Mouse (Mus musculus): ENCODE results near the gene Pcca.

DNA sequence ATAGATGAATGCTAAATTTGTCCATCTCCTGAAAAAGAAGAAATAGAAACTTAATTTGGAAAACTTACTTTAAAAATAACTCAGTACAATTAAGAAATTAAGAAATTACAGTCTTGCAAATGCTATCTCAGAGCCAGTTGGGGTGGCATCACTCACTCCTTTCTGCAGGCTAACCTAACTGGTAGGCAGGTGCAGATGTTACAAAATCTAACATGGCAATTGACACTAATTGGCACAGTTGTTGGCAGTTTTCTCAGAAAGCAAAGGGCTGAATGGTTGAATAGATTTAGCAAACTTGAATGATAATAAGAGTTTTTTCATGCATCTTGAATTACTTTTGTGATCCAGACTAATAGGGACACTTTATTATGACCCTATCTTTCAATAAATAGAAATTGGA lies 226.7 kb downstream of the Pcca start:
- TF ChIP-seq HCFC1 (IDR thresholded peaks at IDR 0.05; ENCODE audit: borderline replicate concordance, insufficient read depth, low read length), result no peak
- no peak for TF ChIP-seq ZNF384 (IDR thresholded peaks at IDR 0.05; ENCODE audit: low read depth, low read length)
- TF ChIP-seq MAFK (IDR thresholded peaks at IDR 0.05; ENCODE audit: insufficient read depth, low read depth, low read length), result no peak
- TF ChIP-seq CHD2 (IDR thresholded peaks at IDR 0.05; ENCODE audit: low read depth, low read length), result no peak

Data from ES-E14 (cell line).